Mouse (Mus musculus) right cerebral cortex, postnatal 4 days (tissue): ENCODE data around the gene Mdfic.

Source experiments
- DNase-seq: peaks from one replicate; pipeline ENCODE4 v3.0.0-alpha.2; 2022

Mdfic gene

DNA sequence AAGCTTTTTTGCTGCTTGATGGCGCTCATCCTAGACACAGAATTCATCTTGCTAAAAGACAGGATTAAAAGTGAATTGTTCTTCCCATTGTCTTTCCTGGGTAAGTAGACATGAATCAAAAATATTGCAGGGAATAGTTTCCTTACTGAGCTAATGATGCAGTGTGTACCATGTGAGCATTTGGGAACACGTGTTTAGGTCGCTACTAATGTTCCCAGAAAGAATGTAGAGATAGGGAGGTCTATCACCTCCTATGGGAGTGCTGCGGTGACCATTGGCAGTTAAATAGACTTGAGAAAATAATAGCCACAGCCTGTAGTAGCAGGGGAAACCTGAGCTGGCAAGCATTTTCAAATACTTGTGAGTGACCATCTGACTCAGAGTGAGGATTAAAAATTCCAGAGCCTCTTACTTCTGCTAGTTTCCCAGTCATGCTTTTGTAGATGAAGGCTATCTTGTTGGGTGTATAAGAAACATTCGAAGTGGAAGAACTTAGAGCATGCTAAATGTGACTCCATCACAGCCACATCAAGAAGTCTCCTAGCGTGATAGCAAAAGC, 22.2 kb downstream of the Mdfic start:
- no peak for DNase-seq

DNA sequence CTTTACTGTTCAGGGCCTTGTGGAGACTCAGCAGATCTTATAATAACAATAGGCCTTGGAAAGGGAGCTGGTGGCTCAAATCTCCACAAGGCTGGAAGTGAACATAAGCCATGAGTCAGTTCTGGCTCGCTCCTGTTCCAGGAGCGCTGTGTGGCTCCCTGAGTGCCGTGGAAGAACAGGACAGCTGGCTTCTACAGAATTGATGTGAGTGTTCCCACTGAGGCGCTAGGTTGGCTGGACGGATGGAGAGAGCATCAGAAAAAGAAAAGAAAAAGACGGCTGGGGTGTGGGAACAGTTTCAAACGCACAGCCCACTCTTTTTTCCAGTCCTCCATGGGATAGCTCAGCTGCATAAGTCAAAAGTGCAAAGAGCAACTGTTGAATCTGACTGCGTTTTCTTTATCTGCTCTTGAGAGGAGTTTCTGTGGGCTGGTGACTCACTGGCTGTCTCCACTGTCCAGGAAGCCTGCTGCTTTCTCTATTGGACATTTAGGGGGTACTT, 22.9 kb downstream of the Mdfic start:
- no peak for DNase-seq

DNA sequence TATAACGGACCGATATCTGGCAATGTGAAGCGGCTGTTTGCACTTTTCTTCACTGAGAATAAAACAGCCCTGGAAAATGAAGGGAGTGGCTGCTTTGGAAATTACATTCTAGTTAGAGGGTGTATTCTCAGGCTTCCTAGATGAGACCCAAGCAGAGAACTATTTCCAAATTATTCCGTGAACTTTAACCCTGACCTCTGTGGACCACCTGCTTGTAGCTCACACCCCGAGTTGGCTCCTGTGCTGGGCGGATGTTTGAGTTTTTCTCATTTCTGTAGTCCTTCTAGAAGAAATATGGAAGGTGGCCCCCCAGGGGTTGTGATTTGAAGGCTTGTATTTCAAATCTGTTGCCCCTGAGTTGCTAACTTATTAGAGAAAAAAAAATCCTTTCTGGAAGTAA, 23.3 kb downstream of the Mdfic start:
- no peak for DNase-seq

DNA sequence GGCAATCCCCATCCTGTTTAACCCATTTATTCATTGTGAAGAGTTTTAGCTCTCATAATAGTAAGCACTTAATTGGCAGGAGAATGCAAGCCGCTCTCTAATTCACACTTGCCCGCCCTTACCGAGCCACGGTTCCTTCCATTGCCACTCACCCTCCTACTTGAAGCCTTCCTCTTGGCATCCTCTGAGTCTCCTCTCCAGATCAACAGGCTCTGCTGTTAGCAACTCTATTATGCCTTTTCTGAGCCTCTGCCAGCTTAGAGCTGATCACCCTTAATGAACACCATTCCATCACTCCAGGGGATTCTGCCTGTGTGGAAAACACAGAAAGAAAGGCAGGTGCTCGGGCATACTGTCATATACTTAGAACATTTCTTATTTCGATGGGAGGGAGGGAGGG, 24.9 kb downstream of the Mdfic start:
- no peak for DNase-seq

DNA sequence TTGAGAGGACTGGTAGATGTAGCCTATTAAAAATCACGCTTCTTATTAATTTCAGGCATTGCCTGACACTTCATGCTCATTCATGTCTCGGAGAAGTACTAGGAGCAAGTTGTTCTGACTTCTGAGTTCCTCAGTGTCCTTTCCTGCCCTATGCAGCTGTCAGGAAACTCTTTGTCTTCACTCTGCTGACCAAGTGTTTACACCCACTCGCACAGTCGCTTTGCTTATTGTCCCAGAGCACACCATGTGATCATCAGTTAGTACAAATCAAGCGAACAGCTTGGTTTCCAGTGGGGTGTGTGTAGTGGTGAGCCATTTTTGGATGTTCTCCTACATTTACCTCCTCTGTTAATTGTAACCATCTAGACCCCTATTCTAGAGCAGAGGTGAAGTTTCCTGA, 25.4 kb downstream of the Mdfic start:
- DNase-seq, result no peak

DNA sequence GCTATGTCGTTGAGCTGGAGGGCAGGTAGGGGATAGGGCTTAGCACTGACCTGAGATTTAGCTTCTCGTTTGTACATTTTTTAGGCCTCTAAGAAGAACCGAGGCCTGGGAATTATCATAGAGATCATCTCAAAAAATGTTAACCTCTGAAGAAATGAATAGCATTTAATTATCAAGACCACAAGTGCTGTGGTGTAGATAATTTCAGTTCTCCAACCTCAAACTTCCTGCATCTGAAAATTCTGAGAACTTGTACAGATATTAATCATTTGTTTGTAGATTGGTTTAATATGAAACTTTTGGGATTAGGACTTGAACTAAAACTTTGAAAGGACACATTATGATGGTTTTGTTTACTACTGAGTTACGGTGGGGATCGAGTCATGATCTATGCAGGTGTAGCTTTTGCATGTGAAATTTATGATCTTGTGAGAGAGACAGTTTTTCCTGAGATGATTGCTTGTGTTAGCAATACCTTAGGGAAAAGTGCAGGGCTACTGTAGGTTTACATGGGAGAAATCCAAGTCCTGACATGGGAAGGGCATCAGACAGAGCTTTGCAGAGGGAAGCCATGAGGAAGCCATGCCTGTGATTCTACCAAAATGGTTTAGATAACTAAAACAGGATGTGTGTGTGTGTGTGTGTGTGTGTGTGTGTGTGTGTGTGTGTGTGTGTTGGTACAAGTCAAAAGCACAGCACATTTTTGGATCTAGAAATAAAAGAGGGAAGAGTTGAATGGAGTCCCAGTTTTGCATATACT, 27.1 kb downstream of the Mdfic start:
- no peak for DNase-seq

DNA sequence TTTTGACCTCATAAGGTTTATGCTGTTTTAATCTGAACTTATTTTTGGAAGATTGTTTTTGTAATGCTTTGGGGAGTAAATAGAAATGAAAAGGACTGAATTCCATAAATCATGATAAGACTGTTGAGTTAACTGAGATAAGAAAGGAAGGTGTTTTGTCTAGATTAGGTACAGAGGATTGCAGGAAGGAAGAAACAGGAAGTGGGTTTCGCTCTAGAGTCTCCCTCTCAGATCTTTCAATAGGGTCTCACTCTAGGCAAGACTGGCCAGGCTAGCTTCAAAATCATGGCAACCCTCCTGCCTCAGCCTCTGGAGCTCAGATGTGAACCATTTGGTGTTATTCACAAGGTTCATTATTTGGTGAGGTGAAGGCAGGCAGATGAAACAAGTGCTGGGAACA, 27.8 kb downstream of the Mdfic start:
- DNase-seq, result no peak

DNA sequence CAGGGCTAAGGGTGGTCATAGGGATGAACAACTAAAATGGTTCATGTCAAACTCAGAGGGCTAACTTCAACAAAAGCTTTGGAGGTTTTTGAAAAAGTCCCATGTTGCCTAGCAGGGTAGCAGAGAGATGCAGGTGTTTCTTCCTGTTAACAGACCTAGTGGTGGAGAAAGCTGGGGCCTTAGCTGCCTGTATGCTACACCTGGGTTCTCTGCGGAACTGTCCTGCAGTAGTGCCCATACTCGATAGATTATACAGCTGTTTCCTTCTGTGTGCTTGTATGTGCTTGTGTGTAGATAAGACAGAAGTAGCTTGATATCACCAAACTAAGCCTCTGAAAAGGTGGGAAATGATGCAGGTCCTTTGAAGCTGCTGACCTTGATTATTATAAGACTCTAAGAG, 28.5 kb downstream of the Mdfic start:
- DNase-seq, result no peak

DNA sequence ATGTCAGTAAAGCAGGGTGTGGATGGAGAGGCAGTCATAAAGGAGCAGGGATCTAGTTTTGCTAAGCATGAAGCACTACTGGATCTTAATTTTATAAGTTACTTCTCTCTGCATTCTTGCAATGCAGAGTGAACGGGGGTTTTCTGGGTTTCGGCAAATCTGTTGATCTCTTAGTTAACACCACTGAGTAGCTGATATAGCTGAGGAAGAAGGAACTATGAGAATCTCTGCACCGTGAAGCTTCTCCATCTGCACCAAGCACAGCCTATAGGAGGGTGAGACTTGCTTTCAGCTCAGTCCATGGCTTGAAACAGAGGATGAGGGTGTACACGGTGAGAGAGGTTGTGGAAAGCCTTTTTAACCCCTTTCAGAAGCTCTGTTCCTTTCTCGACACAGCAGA, 29.6 kb downstream of the Mdfic start:
- DNase-seq, result no peak

DNA sequence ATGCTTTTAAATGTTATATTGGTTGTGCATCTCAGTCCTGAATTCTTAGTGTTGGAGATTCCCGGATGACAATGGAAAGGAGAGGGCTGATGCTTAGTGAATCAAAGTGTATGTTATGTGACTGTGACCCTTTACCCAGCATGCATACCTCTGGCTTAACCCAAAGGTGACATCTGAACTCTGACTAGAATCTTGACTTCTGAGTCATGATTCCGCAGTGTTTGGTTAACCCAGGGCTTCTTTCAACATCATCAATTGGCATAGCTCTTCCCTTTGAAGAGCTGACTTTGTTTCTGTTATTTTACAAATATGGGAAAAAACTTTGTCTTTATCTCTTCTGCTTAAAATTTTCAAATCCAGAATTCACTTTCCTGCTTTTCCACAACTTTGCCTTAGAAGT, 30.9 kb downstream of the Mdfic start:
- DNase-seq, result no peak

DNA sequence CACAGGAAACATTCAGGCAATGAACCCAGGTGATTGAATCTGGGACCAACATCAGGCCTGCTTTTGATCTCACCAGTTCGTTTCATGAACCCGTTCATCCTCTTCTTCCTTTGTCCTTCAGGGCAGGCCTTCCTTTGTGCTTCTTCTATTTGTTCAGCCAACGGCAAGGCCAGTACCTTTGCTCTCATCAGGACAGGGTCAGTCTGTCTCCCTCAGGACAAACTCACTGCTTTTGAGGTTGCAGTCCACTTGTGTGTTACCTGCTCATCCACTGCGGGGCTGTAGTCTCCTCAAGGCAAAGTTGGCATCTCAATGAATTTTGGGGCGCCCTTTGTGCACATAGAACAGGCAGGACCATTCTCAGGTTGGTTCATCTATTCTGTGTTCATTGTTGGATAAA, 31.7 kb downstream of the Mdfic start:
- DNase-seq, result no peak

DNA sequence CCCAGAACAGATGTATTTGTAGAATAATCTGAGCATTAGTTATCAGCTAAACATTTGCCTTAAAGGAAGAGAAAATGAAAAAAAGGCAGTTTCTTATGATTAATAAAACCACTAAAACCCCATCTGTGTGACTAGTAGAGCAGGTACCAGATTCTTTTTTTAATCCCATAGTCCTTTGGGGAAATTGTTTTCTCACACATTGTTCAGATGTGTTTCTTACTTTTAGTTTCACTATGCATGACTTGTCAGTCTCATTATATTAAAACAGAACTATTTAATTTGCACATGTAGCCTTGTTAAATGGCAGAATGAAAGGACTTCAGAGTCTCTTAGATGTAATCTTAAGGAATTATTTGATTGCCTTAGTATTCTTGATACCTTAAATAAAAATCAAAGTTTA, 32.7 kb downstream of the Mdfic start:
- no peak for DNase-seq

DNA sequence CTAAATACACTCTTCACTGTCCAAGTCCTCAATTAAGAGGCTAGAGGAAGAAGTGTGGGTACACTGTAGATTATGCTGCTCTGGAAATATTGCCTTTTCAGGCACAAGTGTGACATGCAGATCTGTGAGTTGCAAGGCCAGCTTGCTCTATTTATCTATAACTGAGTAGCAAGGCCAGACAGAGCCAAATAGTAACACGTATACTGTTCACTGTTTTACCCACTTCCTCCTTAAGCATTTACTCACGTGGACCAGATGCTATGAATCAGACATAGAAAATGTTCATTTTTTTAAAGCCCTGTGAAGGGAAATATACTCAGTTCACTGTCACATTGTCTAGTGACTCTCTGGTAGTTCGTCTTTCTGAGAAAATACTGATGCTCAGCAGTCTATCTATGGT, 37.9 kb downstream of the Mdfic start:
- DNase-seq, result no peak

DNA sequence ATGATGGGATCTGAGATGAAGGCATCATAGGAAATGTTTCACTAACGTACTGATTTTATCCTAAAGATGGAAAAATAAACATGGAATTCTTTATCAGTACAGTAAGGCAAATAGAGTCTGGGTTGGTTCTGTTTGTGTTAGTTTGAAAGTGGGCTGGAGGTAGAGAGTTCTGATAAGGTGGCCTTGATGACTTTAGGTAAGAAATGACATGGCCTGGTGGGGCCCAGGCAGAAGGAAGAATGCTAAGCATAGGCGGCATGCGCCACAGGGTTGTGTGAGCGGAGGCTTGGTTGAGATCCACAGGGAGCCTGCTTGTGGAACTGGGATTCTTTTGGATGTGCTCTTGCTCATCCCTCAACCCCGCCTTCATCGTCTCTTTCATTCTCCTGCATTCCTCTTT, 40.3 kb downstream of the Mdfic start:
- no peak for DNase-seq

DNA sequence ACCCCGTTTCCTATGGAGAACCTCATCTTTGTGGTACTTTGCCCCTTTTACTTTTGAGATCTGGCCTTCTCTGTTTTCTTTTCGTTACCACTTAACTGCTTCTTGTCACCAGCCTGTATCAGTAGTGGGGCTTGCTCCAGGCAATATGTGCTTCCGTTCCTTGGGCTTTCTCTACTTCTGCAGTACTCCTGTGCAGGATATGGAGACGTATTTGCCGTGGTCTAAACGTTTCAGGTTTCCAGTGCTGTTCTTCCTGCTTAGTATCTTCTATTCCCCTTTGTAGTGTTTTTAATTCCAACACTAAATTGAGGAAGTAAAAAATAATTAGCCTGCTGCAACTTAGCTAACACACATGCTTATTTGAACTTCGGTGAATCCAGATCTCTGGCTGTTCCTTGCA, 43.6 kb downstream of the Mdfic start:
- no peak for DNase-seq

DNA sequence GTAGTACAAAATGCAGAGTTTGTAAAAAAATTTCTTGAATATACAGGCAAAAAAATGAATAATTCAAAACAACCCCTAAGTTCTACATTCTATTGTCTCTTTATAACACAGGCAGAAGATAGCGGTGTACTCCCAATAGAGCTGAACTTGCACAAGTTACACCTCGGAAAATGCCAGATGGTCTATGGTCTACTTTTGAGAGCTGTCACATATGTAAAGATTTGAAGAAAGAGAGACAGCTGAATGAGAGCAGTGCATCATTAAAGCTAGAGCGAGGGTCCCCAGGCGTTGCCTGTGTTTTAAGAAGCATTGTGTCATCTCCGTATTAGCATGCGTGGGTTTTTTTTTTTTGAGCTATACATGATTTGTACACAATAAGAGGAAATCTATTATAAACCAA, 47.0 kb downstream of the Mdfic start:
- DNase-seq, result no peak

DNA sequence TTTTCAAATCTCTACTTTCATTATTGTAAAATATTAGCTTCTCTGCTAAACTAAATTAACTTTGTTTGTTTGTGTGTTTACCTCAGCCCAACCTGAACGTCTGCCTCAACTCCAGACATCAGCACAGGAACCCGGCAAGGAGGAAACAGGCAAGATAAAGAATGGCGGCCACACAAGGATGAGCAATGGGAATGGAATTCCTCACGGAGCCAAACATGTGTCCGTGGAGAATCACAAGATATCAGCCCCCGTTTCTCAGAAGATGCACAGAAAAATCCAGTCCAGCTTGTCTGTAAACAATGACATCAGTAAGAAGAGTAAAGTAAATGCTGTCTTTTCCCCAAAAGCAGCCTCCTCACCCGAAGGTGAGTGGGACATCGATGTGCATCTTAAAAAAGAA, 49.7 kb downstream of the Mdfic start:
- no peak for DNase-seq

DNA sequence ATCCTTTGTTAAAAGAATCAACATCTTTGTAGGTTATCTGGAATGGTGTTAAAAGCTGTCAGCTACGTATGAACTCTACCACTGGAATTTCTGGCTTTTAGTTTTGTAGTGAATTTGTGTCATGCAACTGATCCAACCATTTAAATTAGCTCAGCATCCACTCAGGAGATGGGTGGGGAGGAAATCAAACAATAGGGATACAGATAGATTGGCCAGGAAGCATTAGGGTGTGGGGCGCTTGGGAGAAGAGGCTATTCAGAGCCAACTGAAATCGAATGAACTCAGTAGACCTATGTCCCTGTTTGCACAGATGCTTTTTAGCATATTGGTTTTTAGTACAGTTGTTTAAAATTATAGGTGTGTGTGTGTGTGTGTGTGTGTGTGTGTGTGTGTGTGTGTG, 56.6 kb downstream of the Mdfic start:
- no peak for DNase-seq

DNA sequence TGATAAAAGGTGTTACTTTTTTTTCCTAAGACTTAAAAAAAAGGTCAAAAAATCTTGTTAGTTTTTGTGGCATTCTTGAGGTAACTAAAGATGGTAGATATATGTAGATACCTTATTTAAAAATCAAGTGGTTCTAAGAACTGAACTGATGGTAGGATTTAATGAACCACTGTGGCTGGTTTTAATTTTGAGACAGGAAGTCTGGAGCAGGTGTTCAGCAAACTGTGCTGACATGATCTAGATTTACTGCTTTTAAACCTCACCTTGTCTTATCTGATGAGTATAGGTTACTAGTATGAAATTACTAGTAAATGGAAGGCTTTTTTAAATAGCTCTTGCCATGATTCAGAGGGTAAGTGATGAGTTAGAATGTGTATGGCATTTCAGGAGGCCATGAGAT, 59.7 kb downstream of the Mdfic start:
- no peak for DNase-seq

DNA sequence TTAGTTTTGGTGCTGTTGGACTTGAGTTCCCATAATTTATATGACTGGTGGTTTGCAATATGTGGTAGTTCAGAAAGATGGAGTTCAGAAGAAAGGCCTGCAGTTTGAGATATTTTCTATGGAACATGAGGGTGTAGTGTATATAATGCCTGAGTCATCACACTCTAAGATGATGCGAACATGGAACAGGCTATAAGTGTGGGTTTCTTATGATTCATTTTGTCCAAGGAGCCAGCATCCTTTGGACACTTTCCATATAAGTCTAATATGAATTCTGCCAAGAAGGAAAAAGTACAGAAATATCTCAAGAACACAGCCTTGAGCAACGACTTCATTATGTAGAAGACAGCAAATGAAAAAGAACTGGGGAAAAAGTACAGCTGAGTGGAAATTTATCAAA, 60.2 kb downstream of the Mdfic start:
- no peak for DNase-seq

DNA sequence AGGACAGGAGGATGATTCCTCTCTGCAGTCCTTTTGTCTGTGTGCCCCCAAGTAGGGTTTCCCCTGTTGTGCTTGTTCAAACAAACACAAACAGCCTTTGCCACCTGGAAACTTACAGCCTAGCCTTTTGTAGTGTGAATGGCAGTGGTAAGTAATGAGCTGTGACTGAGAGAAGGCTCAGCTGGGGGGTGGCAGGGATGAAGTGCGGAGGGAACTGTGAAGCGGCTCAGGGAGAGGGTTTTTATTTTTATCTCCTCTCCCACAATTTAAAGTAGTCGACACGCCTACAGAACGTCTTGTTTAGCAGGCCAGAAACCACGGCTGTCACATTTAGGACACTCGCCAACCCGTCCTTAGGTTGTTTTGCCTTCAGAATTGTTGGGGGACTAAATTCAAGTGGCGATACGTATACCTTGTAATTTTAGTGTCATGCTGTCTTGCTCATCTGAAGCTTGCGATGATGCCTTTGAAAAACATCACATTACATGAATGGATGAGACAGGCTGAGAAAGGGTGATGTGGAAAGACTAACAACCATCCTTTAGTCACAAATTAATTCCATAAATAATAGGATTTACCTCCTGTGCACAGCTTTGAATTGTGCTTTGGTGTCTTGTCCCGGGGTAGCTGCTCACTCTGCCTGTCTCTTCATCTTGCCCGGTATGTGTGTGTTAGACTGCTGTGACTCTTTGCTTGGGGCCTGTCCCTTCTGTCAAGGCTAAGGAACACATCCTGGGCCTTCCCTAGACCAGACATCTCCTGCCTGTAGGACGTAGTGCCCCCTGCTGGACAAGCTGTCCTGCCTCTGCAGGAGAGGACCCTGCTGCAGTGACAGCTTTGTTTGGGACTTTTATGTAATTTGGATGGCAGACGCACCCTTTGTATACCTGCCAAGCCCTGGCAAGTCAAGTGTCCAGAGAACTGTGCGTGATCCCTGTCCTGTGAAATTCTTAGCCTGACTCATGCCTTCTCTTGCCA, 69.4 kb downstream of the Mdfic start:
- DNase-seq, result peak; percentile 70

DNA sequence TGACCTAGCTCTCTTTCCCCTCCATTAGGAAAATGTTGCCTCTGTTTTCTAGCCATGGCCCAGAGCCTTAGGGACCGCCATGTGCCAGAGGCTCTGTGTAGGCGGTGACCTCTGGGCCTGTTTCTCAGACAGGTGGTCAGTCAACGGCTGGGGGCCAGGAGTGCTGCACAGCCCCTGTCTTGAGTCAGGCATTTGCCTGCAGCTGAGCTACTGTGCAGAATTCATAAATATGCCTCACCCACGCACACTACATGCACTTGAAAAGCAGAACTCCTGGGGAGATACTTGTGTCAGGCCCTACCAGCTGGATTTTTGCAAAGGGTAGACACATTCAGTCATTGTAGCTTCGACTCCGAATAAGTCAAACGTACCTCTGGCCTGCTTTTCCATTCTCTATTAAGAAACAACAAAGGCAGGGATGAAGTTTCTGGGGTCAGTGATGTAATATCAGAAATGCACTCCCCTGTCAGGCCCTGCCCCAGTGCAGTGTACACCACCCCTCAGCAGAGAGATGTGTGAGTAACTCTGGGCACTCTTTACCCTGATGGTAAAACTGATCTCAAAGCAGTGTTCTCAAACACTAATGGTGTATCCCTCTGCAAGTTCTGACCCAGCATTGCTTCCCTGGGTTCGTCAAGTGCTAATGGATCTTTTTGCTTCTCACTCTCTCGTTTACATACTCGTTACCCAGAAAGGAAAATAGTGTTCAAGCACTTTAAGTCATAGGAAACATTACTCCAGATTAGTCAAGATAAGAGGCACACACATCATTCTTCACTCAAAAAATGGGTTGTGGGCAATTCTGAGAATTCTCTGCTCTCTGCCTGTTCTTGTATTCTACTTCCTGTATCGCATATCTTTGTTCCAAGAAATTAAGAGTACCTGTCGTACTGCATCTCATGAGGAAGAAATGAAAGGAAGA, 72.5 kb downstream of the Mdfic start:
- no peak for DNase-seq
